Mouse (Mus musculus): ENCODE data around the gene Pde4c. TPM values are rescaled to one million over a fixed set of nuclear protein-coding genes. Genes with fewer than 3 reads are reported as not detected.
A peak's percentile ranks its signal among the peaks of the same experiment; 100 is the strongest.

Pde4c gene
- total and polyA plus RNA-seq, 3 experiments, result 2.3 to 6.5 (median 4.7) TPM

DNA sequence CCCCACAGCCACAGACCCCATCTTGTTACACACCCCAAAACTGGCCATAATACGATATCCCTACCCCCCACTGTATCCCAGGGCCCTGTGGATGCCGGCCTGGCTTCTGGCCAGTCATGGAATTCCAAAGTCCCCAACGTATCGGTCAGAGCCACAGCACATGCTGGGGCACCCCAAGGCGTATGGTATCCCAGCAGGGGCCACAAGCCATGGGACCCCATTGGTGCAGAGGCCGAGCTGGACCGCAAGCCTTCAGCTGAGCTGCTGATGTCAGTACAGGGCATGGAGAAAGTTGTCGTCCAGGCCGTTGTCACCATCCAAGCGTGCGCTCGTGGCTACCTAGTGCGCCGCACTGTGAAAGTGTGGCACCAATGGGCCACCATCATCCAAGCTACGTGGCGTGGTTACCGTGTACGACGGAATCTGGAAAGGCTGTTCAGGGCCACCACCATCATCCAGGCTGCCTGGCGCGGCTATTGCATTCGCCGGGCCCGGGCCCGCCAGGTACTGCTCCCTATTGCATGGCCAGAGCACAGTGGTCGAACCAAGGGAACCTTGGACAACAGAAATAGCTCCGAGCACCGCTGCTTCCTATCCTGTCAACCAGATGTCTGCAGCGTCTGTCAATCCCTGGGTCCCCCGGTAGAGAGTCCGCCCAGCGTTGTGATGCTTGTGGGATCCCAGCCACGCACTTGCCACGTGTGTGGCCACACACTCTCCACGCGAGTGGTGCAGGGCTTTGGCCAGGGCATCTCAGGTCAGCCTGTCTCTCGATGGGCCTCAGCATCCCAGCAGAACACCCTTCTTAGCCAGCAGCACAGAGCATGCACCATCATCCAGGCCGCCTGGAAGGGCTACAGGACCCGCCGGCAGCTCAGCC, 6.8 kb upstream of the Pde4c start:
- no peaks in the 10 kb centered on the region for H3K9me3 ChIP-seq (replicated peaks; ENCODE audit: low read length)
- H3K4me1 ChIP-seq (ENCODE audit: control insufficient read depth in 1 of 2, insufficient read depth in 2 of 2), result peaks cover 0 to 20% of the 10 kb centered on the region in 2 experiments; a peak in 3 of 4 replicates
- no peak for DNase-seq (ENCODE audit: extremely low read depth)
- TF ChIP-seq TBP (conservative IDR thresholded peaks at IDR 0.05; ENCODE audit: low read depth, low read length) (no peak), CHD2 (IDR thresholded peaks at IDR 0.05; ENCODE audit: low read length) (no peak), IRF4 (IDR thresholded peaks at IDR 0.05; ENCODE audit: low read depth, low read length) (no peak), NRF1 (IDR thresholded peaks at IDR 0.05; ENCODE audit: low read depth, low read length) (no peak), CHD1 (IDR thresholded peaks at IDR 0.05; ENCODE audit: low read depth, low read length) (no peak), EP300 (IDR thresholded peaks at IDR 0.05; ENCODE audit: low read length) (no peak), E2F4 (IDR thresholded peaks at IDR 0.05; ENCODE audit: insufficient replicate concordance, low read depth, low read length) (no peak), POLR2AphosphoS2 (IDR thresholded peaks at IDR 0.05; ENCODE audit: low read depth, low read length) (no peak), JUN (IDR thresholded peaks at IDR 0.05; ENCODE audit: insufficient read depth, low read depth, low read length) (no peak), ZC3H11A (IDR thresholded peaks at IDR 0.05; ENCODE audit: low read depth, low read length) (no peak), TCF12 (IDR thresholded peaks at IDR 0.05; ENCODE audit: low read depth, low read length) (no peak), GABPA (IDR thresholded peaks at IDR 0.05; ENCODE audit: insufficient replicate concordance, low read depth, low read length) (no peak), USF2 (conservative IDR thresholded peaks at IDR 0.05; ENCODE audit: low read depth, low read length) (no peak), HCFC1 (IDR thresholded peaks at IDR 0.05; ENCODE audit: low read depth, low read length) (no peak), MEF2A (IDR thresholded peaks at IDR 0.05; ENCODE audit: borderline replicate concordance, low read depth, low read length) (no peak)
- in situ Hi-C loops (cut with MboI; ENCODE audit: low pct_ligation_motif_present, low pct_unique_long_range_greater_than_20kb, low sequenced_read_pairs), result loop anchor here (5.0 to 10.0 kb wide), 3 partner anchors 36 to 128 kb away; partner anchors contain the start of genes Pgpep1 and Rab3a
- no peak overlapping the region for H3K9ac ChIP-seq (ENCODE audit: insufficient read depth, low read depth)
- H3K27me3 ChIP-seq (replicated peaks), result peaks cover 13% of the 10 kb centered on the region
- no peak overlapping the region for H3K27ac ChIP-seq (ENCODE audit: insufficient read depth, low read depth)
- dilution Hi-C loops (cut with MboI; ENCODE audit: extremely low pct_ligation_motif_present, extremely low pct_unique_long_range_greater_than_20kb, low sequenced_read_pairs), result no loop called here
- no peak overlapping the region for H3K4me2 ChIP-seq (ENCODE audit: insufficient read depth, low read depth, poor library complexity, severe bottlenecking)
- no peaks in the 10 kb centered on the region for H3K79me2 ChIP-seq (replicated peaks; ENCODE audit: control insufficient read depth, extremely low read depth, insufficient read depth, poor library complexity, severe bottlenecking)
- no peaks in the 10 kb centered on the region for H3K36me3 ChIP-seq (replicated peaks in 1 of 2; ENCODE audit: control insufficient read depth in 1 of 2, insufficient read depth in 1 of 2, low read length in 1 of 2)
- no peak overlapping the region for H3K4me3 ChIP-seq (replicated peaks in 1 of 3; ENCODE audit: low read depth in 2 of 3, low read length in 2 of 3, poor library complexity in 1 of 3)

DNA sequence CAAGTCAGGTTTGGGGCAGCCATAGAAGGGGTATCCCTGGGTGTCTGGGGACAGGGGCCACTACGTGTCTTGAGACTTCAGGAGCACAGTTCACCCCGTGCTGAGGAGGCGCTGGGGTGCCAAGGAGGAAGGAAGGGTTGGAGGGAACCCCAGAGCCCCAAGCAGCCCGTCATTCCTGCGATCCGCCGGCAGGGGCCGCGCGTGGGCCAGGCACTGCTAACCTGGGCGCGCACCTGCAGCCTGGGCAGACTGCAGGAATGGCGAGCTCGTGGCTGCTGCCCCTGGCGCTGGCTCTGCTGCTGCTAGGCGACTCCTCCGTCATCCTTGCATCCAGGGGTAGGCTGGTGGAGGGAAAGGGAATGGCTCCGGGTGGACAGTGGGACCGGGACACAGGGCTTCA, 5.2 kb upstream of the Pde4c start, which contains the start of gene Gm3336:
Gene Gm3336, plus strand, starts transcription at position 247 of the 400 bp plus-strand sequence.
- dilution Hi-C loops (cut with MboI; ENCODE audit: extremely low pct_ligation_motif_present, extremely low pct_unique_long_range_greater_than_20kb, low sequenced_read_pairs), result no loop called here
- TF ChIP-seq MAZ (IDR thresholded peaks at IDR 0.05; ENCODE audit: low read depth, low read length) (no peak), EP300 (IDR thresholded peaks at IDR 0.05; ENCODE audit: low read length) (no peak), BHLHE40 (IDR thresholded peaks at IDR 0.05; ENCODE audit: low read depth, low read length) (no peak), RAD21 (IDR thresholded peaks at IDR 0.05; ENCODE audit: low read depth, low read length) (peak; percentile 76), JUND (conservative IDR thresholded peaks at IDR 0.05; ENCODE audit: low read depth, low read length) (no peak), E2F4 (IDR thresholded peaks at IDR 0.05; ENCODE audit: insufficient replicate concordance, low read depth, low read length) (no peak), CHD2 (IDR thresholded peaks at IDR 0.05; ENCODE audit: low read length) (no peak), USF2 (conservative IDR thresholded peaks at IDR 0.05; ENCODE audit: low read depth, low read length) (no peak), MXI1 (IDR thresholded peaks at IDR 0.05; ENCODE audit: low read depth, low read length) (no peak), USF1 (IDR thresholded peaks at IDR 0.05; ENCODE audit: low read depth, low read length) (no peak), ZMIZ1 (IDR thresholded peaks at IDR 0.05; ENCODE audit: low read depth, low read length) (no peak), MAFK (IDR thresholded peaks at IDR 0.05; ENCODE audit: insufficient replicate concordance, low read length) (no peak), ELF1 (IDR thresholded peaks at IDR 0.05; ENCODE audit: low read depth, low read length) (peak; percentile 35; the same call in 1 of the 2 replicates), POLR2AphosphoS2 (IDR thresholded peaks at IDR 0.05; ENCODE audit: low read depth, low read length) (no peak), ZNF384 (IDR thresholded peaks at IDR 0.05; ENCODE audit: low read depth, low read length) (no peak), ETS1 (conservative IDR thresholded peaks at IDR 0.05; ENCODE audit: low read depth, low read length) (no peak), MEF2A (IDR thresholded peaks at IDR 0.05; ENCODE audit: borderline replicate concordance, low read depth, low read length) (no peak), TCF12 (IDR thresholded peaks at IDR 0.05; ENCODE audit: low read depth, low read length) (peak; percentile 64), MYC (IDR thresholded peaks at IDR 0.05; ENCODE audit: low read depth, low read length) (no peak), SMC3 (IDR thresholded peaks at IDR 0.05; ENCODE audit: low read depth, low read length) (peak; percentile 83), TBP (conservative IDR thresholded peaks at IDR 0.05; ENCODE audit: low read depth, low read length) (no peak), SIN3A (IDR thresholded peaks at IDR 0.05; ENCODE audit: low read length) (no peak)

More for the DNA sequence above, 5.2 kb upstream of the Pde4c start, which contains the start of gene Gm3336:
- Histone ChIP-seq H3K79me2 (replicated peaks; ENCODE audit: control insufficient read depth, extremely low read depth, insufficient read depth, poor library complexity, severe bottlenecking) (no peaks in the 10 kb centered on the region), H3K4me3 (replicated peaks in 1 of 3; ENCODE audit: low read depth in 2 of 3, low read length in 2 of 3, poor library complexity in 1 of 3) (no peak within 1 kb of the TSS), H3K36me3 (replicated peaks in 1 of 2; ENCODE audit: control insufficient read depth in 1 of 2, insufficient read depth in 1 of 2, low read length in 1 of 2) (no peaks in the 10 kb centered on the region), H3K9ac (ENCODE audit: insufficient read depth, low read depth) (no peak within 1 kb of the TSS), H3K4me1 (ENCODE audit: control insufficient read depth in 1 of 2, insufficient read depth in 2 of 2) (peaks cover 2 to 23% of the 10 kb centered on the region in 2 experiments), H3K9me3 (replicated peaks; ENCODE audit: low read length) (no peaks in the 10 kb centered on the region), H3K27me3 (replicated peaks) (peaks cover 13% of the 10 kb centered on the region), H3K27ac (ENCODE audit: insufficient read depth, low read depth) (no peak within 1 kb of the TSS), H3K4me2 (ENCODE audit: insufficient read depth, low read depth, poor library complexity, severe bottlenecking) (peak within 1 kb of the TSS; percentile 4; the same call in 1 of the 2 replicates)
- no peak for DNase-seq (ENCODE audit: extremely low read depth)
- in situ Hi-C loops (cut with MboI; ENCODE audit: low pct_ligation_motif_present, low pct_unique_long_range_greater_than_20kb, low sequenced_read_pairs), result loop anchor here (5.0 to 10.0 kb wide), 3 partner anchors 34 to 127 kb away; partner anchors contain the start of genes Pgpep1 and Rab3a

Data from CH12.LX (cell line).